Mouse (Mus musculus) embryo, embryonic 10 days (tissue): Measurements from ENCODE around the gene Slc7a6.
A peak's percentile ranks its signal among the peaks of the same experiment; 100 is the strongest.
"Not testable (repeated sequence)": the region's sequence is repeated elsewhere in the genome, so short reads cannot be mapped to it uniquely, and the experiment has no call there.

Experiments used
- DNase-seq: peaks from one replicate; pipeline ENCODE4 v3.0.0-alpha.2; 2015; ENCODE audit warnings: low spot score

Slc7a6 gene

GRCm38 (mm10) chr8:106185628-106186270 lies 17.1 kb downstream of the Slc7a6 start:
- DNase-seq = no peak

- DNase-seq = no peak
Observed at GRCm38 (mm10) chr8:106186394-106186793, 17.7 kb downstream of the Slc7a6 start.

- no peak for DNase-seq
Observed at GRCm38 (mm10) chr8:106189162-106189561, 20.5 kb downstream of the Slc7a6 start.

- DNase-seq = no peak
Observed at GRCm38 (mm10) chr8:106191639-106192038, 23.0 kb downstream of the Slc7a6 start.

GRCm38 (mm10) chr8:106193162-106193561 lies 24.5 kb downstream of the Slc7a6 start:
- no peak for DNase-seq

GRCm38 (mm10) chr8:106194062-106194461 lies 25.4 kb downstream of the Slc7a6 start:
- DNase-seq = no peak

- peak; percentile 72 for DNase-seq
Observed at GRCm38 (mm10) chr8:106198741-106199140, 30.1 kb downstream of the Slc7a6 start.

- DNase-seq = not testable (repeated sequence)
Observed at GRCm38 (mm10) chr8:106199596-106199995, 30.9 kb downstream of the Slc7a6 start.

GRCm38 (mm10) chr8:106210035-106210731 lies 41.5 kb downstream of the Slc7a6 start:
- peak; percentile 64 for DNase-seq

GRCm38 (mm10) chr8:106210821-106211345 lies 42.2 kb downstream of the Slc7a6 start, which contains the start of the genes Slc7a6os and Prmt7:
TSS of gene Slc7a6os (minus strand) at chr8:106210935.
TSS of gene Prmt7 (plus strand) at chr8:106210936.
- DNase-seq = peak; percentile 98

- DNase-seq = no peak
Observed at GRCm38 (mm10) chr8:106211421-106211820, 42.8 kb downstream of the Slc7a6 start.

GRCm38 (mm10) chr8:106213959-106214358 lies 45.3 kb downstream of the Slc7a6 start:
- no peak for DNase-seq

GRCm38 (mm10) chr8:106219620-106220019 lies 51.0 kb downstream of the Slc7a6 start:
- no peak for DNase-seq

- peak; percentile 81 for DNase-seq
Observed at GRCm38 (mm10) chr8:106226589-106226988, 57.9 kb downstream of the Slc7a6 start.

GRCm38 (mm10) chr8:106231536-106231935 lies 62.9 kb downstream of the Slc7a6 start:
- DNase-seq = no peak

GRCm38 (mm10) chr8:106232751-106233150 lies 64.1 kb downstream of the Slc7a6 start:
- DNase-seq = no peak

- DNase-seq = no peak
Observed at GRCm38 (mm10) chr8:106234567-106235261, 66.1 kb downstream of the Slc7a6 start.

GRCm38 (mm10) chr8:106237106-106237505 lies 68.4 kb downstream of the Slc7a6 start:
- no peak for DNase-seq
